Mouse (Mus musculus) ES-E14 (cell line): ENCODE data around the gene Olfr164. TPM values are rescaled to one million over a fixed set of nuclear protein-coding genes. Genes with fewer than 3 reads are reported as not detected.

Experiments used
- DNase-seq: peaks from one replicate; pipeline ENCODE4 v3.0.0-alpha.2; 2013; ENCODE audit warnings: low read depth, low spot score
- H3K27ac ChIP-seq: 2 replicates; pipeline ENCODE4 v1.5.1; 2012; ENCODE audit warnings: low read depth, mild to moderate bottlenecking, low read length, moderate library complexity, mixed read lengths; ENCODE audit not compliant: poor library complexity, insufficient read depth, severe bottlenecking
- H3K36me3 ChIP-seq: 2 replicates; pipeline ENCODE4 v1.6.1; 2012; ENCODE audit warnings: mild to moderate bottlenecking, low read length, moderate library complexity, mixed read lengths; ENCODE audit not compliant: control insufficient read depth, poor library complexity, insufficient read depth, severe bottlenecking
- H3K4me1 ChIP-seq, 2 experiments: fragments of 150-350 bp in 1 of 2; sonication (generic) in 1 of 2; 2 replicates each; pipeline ENCODE4 v1.6.1; 2012; ENCODE audit warnings: low read length in 2 of 2, mild to moderate bottlenecking in 1 of 2, mixed read lengths in 1 of 2; ENCODE audit not compliant: control insufficient read depth in 2 of 2, insufficient read depth in 2 of 2, poor library complexity in 1 of 2
- H3K4me3 ChIP-seq, 2 experiments: fragments of 150-350 bp in 1 of 2; sonication (generic) in 1 of 2; 2 replicates each; pipeline ENCODE4 v1.5.1; 2012; ENCODE audit warnings: low read length in 2 of 2, low read depth in 1 of 2, mild to moderate bottlenecking in 1 of 2, mixed read lengths in 1 of 2; ENCODE audit not compliant: insufficient read depth in 1 of 2, poor library complexity in 1 of 2, severe bottlenecking in 1 of 2
- H3K9ac ChIP-seq: 2 replicates; pipeline ENCODE4 v1.6.1; 2012; ENCODE audit warnings: low read depth, mild to moderate bottlenecking, low read length, mixed read lengths; ENCODE audit not compliant: poor library complexity, insufficient read depth, severe bottlenecking
- H3K9me3 ChIP-seq: fragments of 150-350 bp; sonication (generic); 2 replicates; pipeline ENCODE4 v1.6.1; 2012; ENCODE audit warnings: low read depth, mild to moderate bottlenecking, low read length; ENCODE audit not compliant: control insufficient read depth, insufficient read depth
- CHD2 ChIP-seq: IDR thresholded peaks from 2 replicates; pipeline ENCODE4 v1.6.1; 2014; ENCODE audit warnings: mild to moderate bottlenecking, low read depth, low read length, inconsistent platforms
- HCFC1 ChIP-seq: IDR thresholded peaks from 2 replicates; pipeline ENCODE4 v1.6.1; 2012; ENCODE audit warnings: low read length, inconsistent platforms, borderline replicate concordance; ENCODE audit not compliant: insufficient read depth
- MAFK ChIP-seq: IDR thresholded peaks from 2 replicates; pipeline ENCODE4 v1.6.1; 2014; ENCODE audit warnings: mild to moderate bottlenecking, low read depth, low read length, inconsistent platforms; ENCODE audit not compliant: insufficient read depth
- ZC3H11A ChIP-seq: IDR thresholded peaks from 2 replicates; pipeline ENCODE4 v1.6.1; 2012; ENCODE audit warnings: low read depth, mild to moderate bottlenecking, inconsistent platforms, low read length, borderline replicate concordance
- ZNF384 ChIP-seq: IDR thresholded peaks from 2 replicates; pipeline ENCODE4 v1.6.1; 2012; ENCODE audit warnings: low read depth, low read length, inconsistent platforms
- in situ Hi-C, 2 experiments: fragments of 600-800 bp; cut with MboI; formaldehyde crosslinking; loops; one replicate each; pipeline ENCODE4 v1.15.1; 2025; ENCODE audit warnings: low sequenced_read_pairs in 2 of 2, inconsistent platforms in 1 of 2; ENCODE audit not compliant: unreplicated experiment in 2 of 2
- total RNA-seq: library from RNA; depleted of rRNA; stranded (reverse); fragments of 300-350 nt; gene quantifications from 2 replicates; pipeline ENCODE4 v1.2.3, GENCODE M21; 2012; rRNA removed

Gene Olfr164
- total RNA-seq, 1 experiment, result not detected

GRCm38 (mm10) chr16:19241539-19242025 is 72.3 kb downstream of the Olfr164 start:
- in situ Hi-C loops, result no loop called here

DNA sequence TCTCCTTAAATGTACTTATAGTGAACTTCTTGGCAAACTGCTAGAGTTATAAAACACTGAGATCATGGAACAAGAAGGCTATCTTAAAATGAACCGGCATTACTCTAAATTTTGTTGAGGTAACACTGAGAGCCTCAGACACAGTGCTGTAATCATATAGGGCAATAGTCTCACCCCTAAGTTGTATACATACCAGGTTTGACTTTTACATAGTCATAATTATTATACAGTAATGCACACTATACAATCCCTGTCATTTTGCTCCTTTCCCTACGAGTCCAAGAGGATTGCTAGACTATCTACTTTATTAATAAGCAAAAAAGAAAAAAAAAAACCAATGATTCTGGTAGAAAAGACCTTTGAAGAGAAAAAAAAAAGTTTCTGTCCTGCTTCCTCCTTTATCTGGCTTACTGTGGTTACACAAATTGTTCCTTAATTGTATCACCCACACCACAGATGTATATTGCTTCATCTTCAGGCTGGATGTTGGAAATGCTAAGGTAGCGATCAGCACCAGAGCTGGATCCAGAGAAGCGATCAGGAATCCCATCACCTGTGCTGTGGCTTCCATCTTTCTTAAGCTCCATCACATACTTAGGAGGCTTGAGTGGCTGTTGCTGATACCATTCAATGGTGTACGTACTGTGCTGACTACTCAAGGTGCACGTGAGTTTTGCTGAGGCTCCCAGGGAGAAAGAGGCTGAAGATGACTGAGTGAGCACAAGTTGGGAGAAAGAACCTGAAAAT is 72.9 kb downstream of the Olfr164 start:
- Histone ChIP-seq H3K9ac (no peak overlapping the region), H3K36me3 (no peaks in the 10 kb centered on the region), H3K27ac (no peak overlapping the region), H3K9me3 (no peaks in the 10 kb centered on the region), H3K4me1 (no peaks in the 10 kb centered on the region), H3K4me3 (no peak overlapping the region)
- TF ChIP-seq ZC3H11A (no peak), CHD2 (no peak), MAFK (no peak), ZNF384 (no peak), HCFC1 (no peak)
- in situ Hi-C loops, result no loop called here
- no peak for DNase-seq

More at GRCm38 (mm10) chr16:19241539-19242025, 72.3 kb downstream of the Olfr164 start:
- H3K4me1 ChIP-seq, result no peaks in the 10 kb centered on the region
- no peak overlapping the region for H3K9ac ChIP-seq
- H3K36me3 ChIP-seq, result no peaks in the 10 kb centered on the region
- H3K4me3 ChIP-seq, result no peak overlapping the region
- no peak for DNase-seq
- no peaks in the 10 kb centered on the region for H3K9me3 ChIP-seq
- no peak for TF ChIP-seq CHD2
- TF ChIP-seq HCFC1, result no peak
- no peak for TF ChIP-seq MAFK
- TF ChIP-seq ZC3H11A, result no peak
- TF ChIP-seq ZNF384, result no peak
- no peak overlapping the region for H3K27ac ChIP-seq

DNA sequence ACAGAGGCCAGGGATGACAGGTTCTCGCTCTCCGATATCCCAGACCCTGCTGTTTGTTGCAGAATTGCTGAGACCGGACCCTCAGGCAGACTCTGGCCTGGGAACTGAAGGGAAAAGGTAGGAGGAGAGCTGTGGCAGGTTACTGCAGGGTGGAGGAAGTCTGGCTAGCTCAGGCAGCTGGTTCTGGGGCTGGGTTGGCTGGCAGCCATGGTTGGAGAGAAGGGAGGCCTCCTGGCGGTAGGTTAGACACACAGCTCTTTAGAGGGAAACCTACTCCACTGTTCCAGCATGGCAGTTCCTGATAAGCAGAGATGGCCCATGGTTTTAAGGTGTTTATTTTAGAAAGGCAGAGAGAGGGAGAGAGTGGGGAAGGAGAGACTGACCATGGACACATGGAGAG is 77.1 kb downstream of the Olfr164 start:
- TF ChIP-seq ZC3H11A, result no peak
- no peak for TF ChIP-seq MAFK
- TF ChIP-seq ZNF384, result no peak
- no peak for TF ChIP-seq CHD2
- TF ChIP-seq HCFC1, result no peak
- Histone ChIP-seq H3K4me1 (no peaks in the 10 kb centered on the region), H3K4me3 (no peak overlapping the region), H3K27ac (no peak overlapping the region), H3K9ac (no peak overlapping the region), H3K9me3 (no peaks in the 10 kb centered on the region), H3K36me3 (no peaks in the 10 kb centered on the region)
- in situ Hi-C loops, result no loop called here
- DNase-seq, result no peak

Other genes starting within 250 kb of the Olfr164 start
- not detected in 2 replicates for gene Olfr165, start 109.1 kb upstream of the Olfr164 start, total RNA-seq
- gene Olfr166, start 169.6 kb upstream of the Olfr164 start, total RNA-seq, result 0.05 TPM in 1 of 2 replicates, not detected in the other
- not detected in 2 replicates for gene Olfr167, start 208.2 kb upstream of the Olfr164 start, total RNA-seq
- gene Olfr168, start 221.5 kb upstream of the Olfr164 start, total RNA-seq, result not detected in 2 replicates